Mouse (Mus musculus) small intestine, adult 2 months (tissue): ENCODE data around the gene Rere.

Source experiments
- CTCF ChIP-seq: fragments of 200-500 bp; IDR thresholded peaks from 2 replicates; pipeline ENCODE4 v1.5.1; 2012; ENCODE audit warnings: low read depth, mild to moderate bottlenecking, control low read depth, inconsistent platforms, low read length, moderate library complexity, mixed read lengths; ENCODE audit not compliant: insufficient replicate concordance, insufficient read length; ENCODE audit errors: extremely low read depth
- POLR2A ChIP-seq: fragments of 200-500 bp; IDR thresholded peaks from 2 replicates; pipeline ENCODE4 v1.6.1; 2012; ENCODE audit warnings: low read depth, mild to moderate bottlenecking, control low read depth, inconsistent platforms, low read length, moderate library complexity

DNA sequence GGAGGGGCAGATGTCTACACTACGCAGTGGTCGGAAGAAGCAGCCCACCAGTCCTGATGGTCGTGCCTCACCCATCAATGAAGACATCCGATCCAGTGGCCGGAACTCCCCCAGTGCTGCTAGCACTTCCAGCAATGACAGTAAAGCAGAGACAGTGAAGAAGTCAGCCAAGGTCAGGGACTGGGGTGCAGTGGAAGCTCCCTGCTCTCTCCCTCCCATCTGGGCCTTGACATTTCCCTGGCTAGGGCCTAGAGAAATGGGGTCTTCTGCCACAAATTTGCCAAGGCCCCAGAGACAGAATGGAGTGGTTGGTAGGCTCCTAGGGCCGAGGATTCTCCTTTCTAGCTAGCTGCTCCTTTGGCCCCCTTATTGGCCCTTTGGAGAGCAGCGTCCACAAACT is 332.3 kb downstream of the Rere start:
- TF ChIP-seq CTCF (no peak), POLR2A (no peak)
